Mouse (Mus musculus) thymus, postnatal 4 days (tissue): ENCODE measurements around the gene Zfp809.
A peak's percentile ranks its signal among the peaks of the same experiment; 100 is the strongest.
"Not testable (repeated sequence)": the region's sequence is repeated elsewhere in the genome, so short reads cannot be mapped to it uniquely, and the experiment has no call there.

Experiments
- DNase-seq: peaks from one replicate; pipeline ENCODE4 v3.0.0; 2021

Gene Zfp809

DNA sequence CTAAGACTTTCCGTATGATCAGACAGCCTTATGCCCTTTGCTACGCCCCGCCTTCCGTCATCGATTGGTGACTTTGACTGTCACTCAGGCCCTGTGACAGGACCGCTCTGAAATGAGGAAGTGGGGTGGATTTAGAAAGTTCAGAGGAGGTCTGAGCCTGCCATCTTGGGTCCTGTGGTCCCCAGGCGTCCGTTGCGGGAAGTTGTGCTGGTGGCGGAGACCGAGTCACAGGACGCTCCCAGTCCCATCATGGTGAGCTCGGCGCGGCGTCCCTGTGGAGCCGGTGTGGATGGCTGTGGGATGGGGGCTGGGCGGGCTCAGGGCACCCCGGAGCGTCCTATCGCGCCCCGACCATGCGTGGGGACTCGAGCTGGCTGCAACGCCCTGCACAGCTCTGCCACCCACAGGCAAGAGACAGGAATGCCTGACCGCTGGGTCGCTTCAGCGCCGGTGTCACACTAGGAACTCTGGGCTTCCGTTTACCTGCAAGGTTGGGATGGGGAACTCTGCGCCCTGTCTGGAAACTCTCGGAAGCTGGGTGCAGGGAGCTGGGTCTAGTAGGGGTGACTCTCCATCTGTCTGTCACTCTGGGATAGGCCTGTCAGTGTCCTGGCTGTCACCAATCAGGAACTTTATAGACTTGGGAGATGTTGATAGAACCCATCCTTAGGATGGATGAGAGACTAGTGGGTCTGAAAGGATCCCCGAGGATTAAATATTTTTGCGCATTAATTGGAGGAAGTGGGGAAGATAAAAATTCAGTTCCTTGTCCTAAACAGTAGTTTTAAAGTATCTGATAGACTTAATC is at the start of gene Zfp809:
TSS of gene Zfp809 (plus strand) at position 134 of the 808 bp plus-strand sequence.
- peak; percentile 100 for DNase-seq

DNA sequence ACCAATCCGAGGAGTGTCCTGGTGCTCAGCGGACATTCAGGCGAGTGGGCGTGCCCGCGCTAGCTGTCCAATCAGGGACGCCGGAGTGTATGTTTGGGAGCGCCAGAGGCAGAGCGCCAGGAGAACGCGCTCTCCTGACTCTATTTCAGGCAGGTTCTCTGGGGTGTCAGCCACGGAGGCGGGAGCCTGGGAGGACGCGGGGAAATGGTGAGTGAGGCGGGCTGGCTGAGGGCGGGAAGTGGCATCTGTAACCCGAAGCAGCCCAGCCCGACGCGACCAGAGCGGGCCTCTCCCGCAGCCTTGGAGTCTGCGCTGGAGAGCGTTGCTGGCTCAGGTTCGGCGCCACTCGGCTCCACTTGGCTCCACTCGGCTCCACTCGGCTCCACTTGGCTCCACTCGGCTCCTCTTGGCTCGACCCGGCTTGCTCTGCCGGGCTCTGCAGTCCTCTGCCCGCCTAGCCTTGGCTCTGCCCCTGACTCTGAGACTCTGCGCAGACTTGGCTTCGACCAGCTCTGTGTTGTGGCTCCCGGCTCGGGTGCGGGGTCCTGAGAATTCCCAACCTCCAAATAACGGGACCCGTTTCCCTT is 37.4 kb upstream of the Zfp809 start, which contains the start of gene Zfp872:
TSS of gene Zfp872 (plus strand) at position 66 of the 587 bp plus-strand sequence.
- DNase-seq: peak; percentile 29

DNA sequence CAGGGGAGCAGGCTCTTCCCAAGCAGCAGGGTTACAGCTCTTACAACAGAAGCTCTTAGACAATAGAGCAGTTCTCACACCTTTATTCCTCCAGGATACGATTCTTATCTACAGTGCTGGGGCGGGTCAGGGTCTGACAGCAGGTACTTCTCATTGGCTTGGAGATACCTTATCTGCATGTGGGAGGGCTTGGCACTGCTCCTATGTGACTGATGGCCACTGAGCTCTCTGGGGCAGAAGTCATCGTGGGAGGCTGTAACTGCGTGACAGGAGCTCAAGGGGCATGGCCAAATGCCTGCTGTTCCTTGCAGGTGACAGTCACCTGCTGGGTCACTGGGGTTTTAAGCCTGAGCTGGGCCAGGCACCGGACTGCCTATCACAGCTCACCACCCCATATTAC is 29.1 kb upstream of the Zfp809 start:
- no peak for DNase-seq

DNA sequence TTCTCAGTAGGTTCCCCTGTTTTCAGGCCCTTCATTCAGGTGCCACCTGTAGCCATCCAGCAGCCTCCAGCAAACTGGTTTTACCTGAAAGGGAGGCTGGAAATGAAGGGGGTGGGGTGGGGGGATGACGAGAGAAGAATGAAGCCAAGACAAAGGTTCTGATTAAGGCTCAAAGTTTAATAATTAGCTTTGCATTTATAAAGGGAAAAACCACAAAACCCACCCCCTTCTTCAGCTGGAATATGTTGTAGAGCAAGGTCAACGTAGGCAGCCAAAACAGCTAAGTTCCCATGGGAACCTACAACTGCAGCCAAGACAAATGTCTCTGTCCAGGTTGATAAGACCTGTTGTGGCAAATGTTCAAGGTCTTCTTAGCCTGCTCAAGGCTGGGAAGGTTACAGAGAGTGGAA is 11.7 kb upstream of the Zfp809 start:
- no peak for DNase-seq

DNA sequence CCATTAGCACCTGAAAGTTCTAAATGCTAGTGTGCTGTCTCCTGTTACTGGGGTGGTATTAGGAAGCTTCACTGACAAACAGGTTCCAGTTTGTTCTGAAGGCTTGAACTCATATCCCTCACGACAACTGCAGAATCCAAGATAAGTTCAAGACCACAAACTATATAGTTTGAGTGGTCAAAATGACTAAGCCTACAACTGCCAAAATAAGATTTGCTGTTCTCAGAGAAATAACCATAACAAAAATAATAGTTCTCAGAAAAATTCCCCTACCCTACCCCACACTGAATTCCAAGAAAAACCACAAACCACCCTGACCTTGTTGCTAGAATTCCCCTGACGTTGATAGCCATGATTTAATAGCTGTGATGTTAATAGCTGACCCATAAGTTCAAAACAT is 11.0 kb upstream of the Zfp809 start:
- no peak for DNase-seq

DNA sequence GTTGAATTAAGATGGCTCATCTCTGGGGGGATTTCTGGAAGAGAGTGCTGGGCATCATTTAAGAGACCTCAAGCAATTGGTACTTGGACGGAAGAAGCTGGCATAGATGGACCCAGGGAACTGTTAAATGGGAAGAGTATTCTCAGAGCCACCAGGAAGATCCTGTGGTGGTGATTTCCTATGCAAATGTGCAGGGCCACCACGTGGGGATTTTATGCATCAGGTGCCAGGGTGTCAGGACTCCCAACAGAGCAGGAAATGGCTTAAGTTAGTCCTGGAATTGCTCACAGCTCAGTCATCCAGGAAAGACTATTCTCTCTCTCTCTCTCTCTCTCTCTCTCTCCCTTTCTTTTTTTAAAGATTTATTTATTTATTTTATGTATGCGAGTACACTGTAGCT is 8.8 kb upstream of the Zfp809 start:
- DNase-seq: no peak

DNA sequence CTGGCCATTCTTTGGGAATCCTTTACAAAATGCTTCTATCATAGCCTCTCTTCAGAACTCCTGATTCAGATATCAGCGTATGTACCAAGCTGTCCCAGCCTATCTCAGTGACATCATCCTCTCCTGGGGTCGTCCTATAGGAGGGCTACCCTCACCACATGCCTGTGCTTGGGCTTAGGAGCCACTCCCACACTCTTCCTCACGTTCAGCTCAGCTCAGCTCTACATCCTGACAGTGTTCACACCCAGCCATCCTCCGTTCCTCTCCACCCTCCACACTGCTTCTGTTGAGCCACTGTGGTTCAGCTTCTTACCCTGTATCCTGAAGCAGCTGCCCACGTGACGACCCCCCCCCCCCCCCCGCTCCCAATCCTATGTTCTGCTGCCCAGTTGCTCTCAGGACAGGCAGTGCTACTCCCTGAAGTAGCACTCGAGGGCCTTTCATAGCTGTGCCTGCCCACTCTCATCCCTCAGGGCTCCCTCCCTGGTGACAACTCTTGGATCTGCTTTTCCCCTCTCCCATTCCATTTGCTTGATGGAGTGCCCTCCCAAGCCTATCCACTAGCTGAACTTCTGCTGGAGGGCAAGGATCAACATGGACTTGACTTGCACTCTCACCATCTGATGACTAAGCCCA is 7.5 kb upstream of the Zfp809 start:
- DNase-seq: no peak

DNA sequence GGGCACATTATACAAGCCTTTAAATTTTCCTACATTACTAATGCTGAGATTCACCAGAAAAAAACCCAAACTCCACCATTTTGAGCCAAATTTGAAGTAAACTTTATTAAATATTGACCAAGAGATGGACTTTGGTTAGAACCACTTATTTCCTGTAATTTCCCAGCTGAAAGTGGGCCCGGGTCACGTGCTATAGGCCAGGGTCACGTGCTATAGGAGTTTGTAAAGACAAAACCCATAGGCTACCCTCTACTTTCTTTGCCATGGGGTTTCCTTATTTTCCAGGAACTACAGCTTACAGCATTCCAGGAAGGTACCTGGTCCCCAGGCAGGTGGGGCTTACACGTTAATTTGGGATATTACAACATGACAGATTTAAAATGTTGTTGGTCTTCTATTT is 1.4 kb upstream of the Zfp809 start:
- DNase-seq: no peak

DNA sequence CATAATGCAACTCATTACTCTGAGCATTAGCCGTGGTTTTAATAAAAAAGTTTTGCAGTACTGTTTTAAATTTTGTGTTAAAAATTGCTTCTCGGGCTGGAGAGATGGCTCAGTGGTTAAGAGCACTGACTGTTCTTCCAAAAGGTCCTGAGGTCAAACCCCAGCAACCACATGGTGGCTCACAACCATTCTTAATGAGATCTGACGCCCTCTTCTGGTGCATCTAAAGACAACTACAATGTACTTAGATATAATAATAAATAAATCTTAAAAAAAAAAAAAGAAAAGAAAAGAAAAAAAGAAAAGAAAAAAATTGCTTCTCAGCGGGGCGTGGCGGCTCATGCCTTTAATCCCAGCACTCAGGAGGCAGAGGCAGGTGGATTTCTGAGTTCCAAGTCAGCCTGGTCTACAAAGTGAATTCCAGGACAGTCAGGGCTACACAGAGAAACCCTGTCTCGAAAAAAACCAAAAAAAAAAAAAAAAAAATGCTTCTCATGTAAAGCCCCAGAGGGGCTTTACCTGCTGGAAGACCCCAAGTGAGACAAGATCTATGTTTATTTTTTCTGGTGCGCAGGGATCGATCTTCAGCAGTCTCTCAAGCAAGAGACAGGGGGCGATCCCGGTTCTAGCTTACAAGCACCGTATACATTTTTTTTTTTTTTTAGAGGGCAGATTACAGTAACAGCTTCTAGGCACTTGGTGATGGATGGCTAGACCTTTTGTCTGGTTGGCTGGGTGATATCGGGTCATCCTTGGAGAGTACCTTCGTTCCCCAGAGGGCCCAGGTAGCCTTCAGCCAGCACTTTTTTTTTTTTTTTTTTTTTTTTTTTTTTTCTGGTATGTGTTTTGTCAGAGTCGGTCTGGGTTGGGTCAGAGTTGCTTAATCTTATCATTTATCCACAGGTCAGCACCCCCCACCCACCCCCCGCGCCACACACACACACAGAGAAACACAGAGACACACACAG is 694 bp upstream of the Zfp809 start:
- DNase-seq: peak; percentile 75

DNA sequence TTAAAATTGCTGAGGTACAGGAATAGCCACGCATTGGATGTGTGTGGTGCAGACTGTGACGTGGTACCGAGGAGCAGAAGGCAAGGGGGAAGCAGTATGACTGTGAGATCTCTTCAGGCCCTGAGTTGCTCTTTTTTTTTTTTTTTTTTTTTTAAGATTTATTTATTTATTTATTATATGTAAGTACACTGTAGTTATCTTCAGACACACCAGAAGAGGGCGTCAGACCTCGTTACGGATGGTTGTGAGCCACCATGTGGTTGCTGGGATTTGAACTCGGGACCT is 817 bp downstream of the Zfp809 start:
- DNase-seq: not testable (repeated sequence)

DNA sequence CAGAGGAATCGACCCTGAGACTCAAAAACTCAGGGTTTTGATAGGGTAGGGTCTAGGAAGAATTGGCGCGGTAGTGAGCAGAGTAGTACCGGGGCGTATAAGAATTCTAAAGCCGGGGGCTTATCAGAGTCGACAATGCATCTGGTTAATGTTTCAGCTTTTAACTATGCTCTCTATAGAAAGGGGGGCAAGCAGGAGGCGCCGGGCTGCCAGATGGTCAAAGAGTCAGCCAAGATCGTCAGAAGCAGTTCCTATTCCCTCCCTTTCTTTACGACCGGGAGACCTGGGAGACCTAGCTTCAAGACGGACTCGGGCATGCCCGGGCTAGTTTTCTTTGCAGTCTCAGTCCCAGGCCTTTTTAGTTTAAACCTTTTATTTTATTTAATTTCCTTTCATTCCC is 1.3 kb downstream of the Zfp809 start:
- DNase-seq: no peak

DNA sequence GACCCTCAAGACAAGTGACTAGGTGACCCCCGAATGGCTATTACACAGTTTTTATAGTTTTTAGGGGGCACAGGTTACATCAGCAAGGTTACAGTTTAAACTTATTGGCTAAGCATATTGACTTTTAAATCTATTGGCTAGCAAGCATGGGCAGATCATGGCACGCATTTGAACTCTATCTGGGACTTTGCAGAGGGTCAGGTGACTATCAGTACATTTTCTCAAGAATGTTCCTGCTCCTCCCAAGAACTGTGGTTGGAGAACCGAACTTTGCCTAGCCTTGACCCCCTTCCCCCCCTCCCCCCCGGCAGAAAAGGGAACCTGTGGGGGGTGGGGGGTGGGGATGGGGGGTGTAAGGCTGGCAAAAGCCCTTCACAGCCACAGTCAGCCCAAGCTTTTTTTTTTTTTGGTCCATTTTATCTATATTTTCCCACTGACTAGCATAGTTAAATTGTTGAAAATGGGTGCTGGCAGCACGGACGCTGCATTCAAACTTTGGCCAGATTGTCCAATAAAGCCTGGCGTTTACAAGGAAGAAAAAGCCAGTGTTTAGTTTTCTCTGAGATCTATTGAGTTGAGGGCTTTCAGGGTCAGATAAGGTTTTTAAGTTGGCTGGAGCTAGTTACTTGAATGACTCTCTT is 4.0 kb downstream of the Zfp809 start:
- DNase-seq: no peak

DNA sequence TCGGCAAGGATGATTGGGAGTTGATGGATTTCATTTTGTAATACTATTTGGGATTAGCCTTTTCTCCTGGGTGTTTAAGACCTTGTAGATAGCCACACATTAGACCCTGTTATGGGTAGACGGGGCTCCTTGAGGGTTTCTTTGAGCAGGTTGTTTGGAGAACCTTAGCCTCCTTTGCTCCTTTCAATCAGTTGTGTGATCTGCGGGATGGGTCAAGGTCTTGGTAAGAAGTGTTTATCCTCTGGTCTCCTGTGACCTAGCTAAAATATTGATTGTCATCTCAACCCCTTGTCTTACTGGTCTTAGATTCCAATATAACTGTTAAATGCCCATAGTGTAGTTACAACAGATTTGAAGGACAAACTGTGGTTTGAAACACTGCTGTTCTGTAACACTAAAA is 4.5 kb downstream of the Zfp809 start:
- DNase-seq: no peak

DNA sequence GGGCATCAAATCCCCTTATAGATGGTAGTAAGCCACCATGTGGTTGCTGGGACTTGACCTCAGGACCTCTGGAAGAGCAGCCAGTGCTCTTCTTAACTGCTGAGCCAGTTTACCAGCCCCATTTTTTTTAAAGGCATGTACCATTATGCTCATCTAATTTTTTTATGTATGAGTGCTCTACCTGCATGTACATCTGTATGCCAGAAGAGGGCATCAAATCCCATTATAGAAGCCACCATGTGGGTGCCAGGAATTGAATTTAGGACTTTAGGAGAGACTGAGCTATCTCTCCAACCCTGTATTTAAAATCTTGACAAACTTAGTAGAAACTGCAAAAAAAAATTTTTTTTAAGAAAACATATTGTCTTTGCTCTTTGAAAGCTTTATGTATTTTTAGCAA is 5.0 kb downstream of the Zfp809 start:
- no peak for DNase-seq

DNA sequence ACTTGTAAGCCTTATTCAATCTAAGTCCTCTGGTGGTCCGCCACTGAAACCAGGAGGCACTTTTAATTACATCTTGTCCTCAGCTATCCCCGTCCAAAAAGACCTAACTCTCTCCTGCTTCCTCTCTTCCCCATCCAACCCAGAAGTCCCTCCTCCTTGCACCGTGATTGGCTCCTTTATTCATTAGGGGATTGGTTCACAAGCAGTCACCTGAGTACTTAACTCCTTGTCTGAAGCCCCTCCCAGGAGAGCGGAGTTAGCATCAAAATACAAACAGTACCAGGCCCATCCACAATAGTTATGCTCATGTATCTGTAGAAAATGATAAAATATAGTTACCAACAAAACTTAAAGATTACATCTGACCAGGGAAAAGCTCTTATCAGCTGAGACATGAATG is 14.5 kb downstream of the Zfp809 start:
- DNase-seq: no peak

DNA sequence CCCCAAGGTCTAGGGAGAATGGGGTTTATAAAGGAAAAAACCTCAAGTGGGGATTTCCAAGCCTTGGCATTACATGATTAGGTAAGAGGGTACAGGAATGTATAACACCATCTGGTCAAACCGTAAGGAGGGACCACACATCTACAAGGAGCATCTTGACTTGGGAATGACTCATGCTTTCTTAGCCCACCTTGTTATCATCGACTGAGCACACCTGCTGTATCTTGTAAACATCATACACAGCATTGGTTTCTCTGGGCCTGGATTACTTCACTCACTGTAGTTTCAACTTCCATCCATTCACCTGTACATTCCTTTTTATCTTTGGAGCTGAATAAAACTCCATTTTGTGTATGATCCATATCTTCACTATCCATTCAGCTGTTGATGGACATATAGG is 18.7 kb downstream of the Zfp809 start:
- no peak for DNase-seq

DNA sequence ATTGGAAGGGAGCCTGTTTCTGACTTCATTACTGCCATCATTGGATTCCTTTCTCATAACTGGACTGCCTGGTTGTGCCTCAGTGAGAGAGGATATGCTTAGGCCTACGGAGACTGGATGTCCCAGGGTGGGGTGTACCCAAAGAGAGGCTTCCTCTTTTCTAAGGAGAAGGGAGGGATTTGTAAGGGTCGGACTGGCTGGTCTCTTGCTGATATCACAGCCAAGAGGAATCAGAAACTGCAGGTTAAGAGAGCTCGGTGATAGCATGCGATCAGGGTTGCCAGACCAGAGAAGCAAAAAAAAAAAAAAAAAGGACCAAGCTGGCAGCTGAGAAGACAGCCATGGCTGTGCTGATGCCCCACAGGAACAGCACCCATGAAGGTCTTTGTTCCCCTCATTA is 31.1 kb downstream of the Zfp809 start:
- DNase-seq: no peak

DNA sequence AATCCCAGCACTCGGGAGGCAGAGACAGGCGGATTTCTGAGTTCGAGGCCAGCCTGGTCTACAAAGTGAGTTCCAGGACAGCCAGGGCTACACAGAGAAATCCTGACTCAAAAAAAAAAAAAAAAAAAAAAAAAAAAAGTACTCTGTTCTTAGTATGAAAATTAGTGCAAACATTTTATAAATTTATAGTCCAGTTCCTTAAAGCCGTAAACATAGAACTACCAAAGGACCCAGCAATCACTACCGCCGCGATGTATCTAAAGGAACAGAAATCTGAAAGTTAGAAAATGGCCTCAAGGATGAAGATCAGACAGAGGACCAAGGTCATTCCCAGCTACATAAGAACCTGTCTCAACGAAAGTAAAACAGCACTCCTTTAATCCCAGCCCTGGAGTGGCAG is 33.3 kb downstream of the Zfp809 start:
- no peak for DNase-seq

DNA sequence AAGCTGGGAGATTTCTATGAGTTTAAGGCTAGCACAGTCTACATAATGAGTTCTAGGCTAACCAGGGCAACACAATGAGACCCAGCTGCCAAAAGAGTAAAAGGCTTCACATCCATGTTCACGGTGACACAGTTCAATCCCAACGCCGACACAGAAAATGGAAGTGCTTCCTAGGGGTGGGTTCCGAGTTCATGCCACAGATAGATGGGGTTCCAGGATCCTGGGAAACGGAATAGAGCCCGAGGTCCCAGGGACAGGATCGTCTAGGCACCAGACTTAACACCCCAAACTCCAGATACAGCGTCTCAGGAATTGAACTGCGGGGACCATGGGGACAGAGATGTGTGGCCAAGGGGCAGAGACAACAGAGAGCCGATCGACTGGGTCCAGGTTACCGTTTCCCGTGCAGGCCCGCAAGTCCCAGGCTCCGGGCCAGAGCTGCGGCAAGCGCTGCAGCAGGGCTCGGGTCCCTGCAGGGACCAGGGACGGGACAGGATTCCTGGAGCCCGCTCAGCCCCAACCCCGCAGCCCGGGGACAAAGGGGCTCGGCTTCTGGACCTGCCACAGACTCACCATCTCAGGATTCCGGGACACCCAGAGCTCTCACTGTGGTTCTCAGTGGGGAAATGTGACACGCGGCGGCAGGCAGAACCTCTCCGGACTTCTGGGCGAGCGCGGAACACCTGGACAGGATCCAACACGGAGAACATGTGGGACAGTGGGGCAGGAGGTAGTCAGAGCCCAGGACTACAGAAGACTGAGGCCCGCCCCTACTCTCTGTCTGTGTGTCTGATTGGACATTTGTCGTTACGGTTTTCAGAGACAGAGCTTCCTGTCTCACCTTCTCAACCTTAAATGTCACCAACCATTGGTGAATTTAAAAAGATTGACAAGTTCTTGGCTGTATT is 33.9 kb downstream of the Zfp809 start, which contains the start of gene Zfp599:
TSS of gene Zfp599 (minus strand) at position 712 of the 908 bp plus-strand sequence.
- DNase-seq: peak; percentile 76

DNA sequence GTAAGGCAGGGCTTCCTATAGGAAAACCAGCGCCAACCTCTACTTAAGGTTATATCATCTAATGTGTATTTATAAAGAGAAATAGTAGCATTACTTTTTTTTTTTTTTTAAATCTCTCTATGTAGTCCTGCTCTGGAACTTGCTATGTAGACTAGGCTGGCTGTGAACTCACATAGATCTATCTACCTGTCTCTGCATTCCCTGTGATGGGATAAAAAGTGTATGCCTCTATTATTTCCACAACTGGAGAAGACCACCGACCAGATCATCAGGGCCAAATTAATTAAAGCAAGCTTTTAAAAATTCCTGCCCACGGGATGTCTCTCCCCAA is 34.5 kb downstream of the Zfp809 start:
- no peak for DNase-seq

DNA sequence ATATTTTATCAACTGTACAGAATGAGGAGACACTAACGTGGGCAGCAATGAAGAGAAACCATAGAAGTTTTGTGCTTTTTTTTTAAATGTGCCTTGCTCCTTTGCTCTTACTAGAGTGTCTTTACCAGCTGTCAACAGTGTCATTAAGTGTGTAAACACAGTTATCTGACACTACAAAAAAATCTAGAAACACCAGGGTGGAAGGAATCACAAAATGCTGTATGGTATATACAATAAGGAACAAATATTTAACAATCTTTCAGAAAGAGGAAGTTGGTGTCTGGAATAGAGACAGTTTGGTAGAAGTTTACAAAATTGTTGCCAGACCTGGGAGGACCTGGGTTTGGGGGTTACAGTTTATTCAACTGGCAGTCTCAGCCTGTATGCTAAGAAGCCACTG is 36.1 kb downstream of the Zfp809 start:
- no peak for DNase-seq

DNA sequence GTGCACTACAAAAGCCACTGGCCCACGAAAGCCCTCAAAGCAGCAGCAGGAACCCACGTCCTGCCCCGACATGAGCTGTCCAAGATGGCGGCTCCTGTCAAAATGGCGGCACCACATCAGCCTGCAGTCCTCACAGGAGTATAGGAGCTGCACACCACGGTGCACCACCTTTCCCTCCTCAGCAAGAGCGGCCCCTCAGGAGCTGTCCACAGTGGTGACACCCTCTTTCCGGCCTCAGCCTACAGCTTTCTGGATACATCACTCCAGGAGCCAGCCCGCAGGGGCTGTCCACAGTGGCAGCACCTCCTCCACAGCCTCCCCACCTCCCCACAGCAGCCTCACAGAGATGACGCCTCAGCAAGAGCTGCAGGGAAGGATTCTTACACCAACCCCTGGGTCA is 37.1 kb downstream of the Zfp809 start:
- DNase-seq: no peak
